Mouse (Mus musculus) heart, embryonic 13.5 days (tissue): Measurements from ENCODE around the gene Abcb8. TPM values are rescaled to one million over a fixed set of nuclear protein-coding genes. Genes with fewer than 3 reads are reported as not detected.

Experiments used
- polyA plus RNA-seq: library from polyadenylated mRNA; unstranded; fragments of >200 nt; fragmentation: Nextera tagmentation; extraction: Ambion mirVana; gene quantifications from 2 replicates; pipeline ENCODE4 v1.2.1, GENCODE M21; 2015

Gene Abcb8
- polyA plus RNA-seq, 1 experiment from 2014 or later, result 62.0 TPM

Other genes with a start within 250 kb of the Abcb8 start
- gene Nupl2, start 228.7 kb upstream of the Abcb8 start, polyA plus RNA-seq, result 11.7 and 12.7 TPM in 2 replicates
- 24.4 and 26.2 TPM in 2 replicates for gene Kcnh2, start 42.1 kb upstream of the Abcb8 start, polyA plus RNA-seq
- gene Nos3, start 28.9 kb upstream of the Abcb8 start, polyA plus RNA-seq, result 34.0 and 35.0 TPM in 2 replicates
- 0.87 and 1.4 TPM in 2 replicates for gene Atg9b, start 1.5 kb upstream of the Abcb8 start, polyA plus RNA-seq
- gene Asic3, start 19.7 kb downstream of the Abcb8 start, polyA plus RNA-seq, result 0.25 TPM in 1 of 2 replicates, not detected in the other
- gene Cdk5, start 29.9 kb downstream of the Abcb8 start, polyA plus RNA-seq, result 25.8 and 28.7 TPM in 2 replicates
- gene Slc4a2, start 30.2 kb downstream of the Abcb8 start, polyA plus RNA-seq, result 26.9 and 29.3 TPM in 2 replicates
- 163 and 164 TPM in 2 replicates for gene Fastk, start 51.6 kb downstream of the Abcb8 start, polyA plus RNA-seq
- gene Tmub1, start 54.2 kb downstream of the Abcb8 start, polyA plus RNA-seq, result 16.2 and 19.9 TPM in 2 replicates
- 14.4 and 16.5 TPM in 2 replicates for gene Agap3, start 58.5 kb downstream of the Abcb8 start, polyA plus RNA-seq
- gene Gbx1, start 133.5 kb downstream of the Abcb8 start, polyA plus RNA-seq, result 0.05 TPM in 1 of 2 replicates, not detected in the other
- 4.1 TPM in 2 replicates for gene Asb10, start 147.3 kb downstream of the Abcb8 start, polyA plus RNA-seq
- gene 4931409K22Rik, start 163.1 kb downstream of the Abcb8 start, polyA plus RNA-seq, result 0.08 and 0.11 TPM in 2 replicates
- 66.7 and 70.7 TPM in 2 replicates for gene Abcf2, start 183.8 kb downstream of the Abcb8 start, polyA plus RNA-seq
- 16.1 and 16.6 TPM in 2 replicates for gene Chpf2, start 193.1 kb downstream of the Abcb8 start, polyA plus RNA-seq
- 54.5 and 58.5 TPM in 2 replicates for gene Smarcd3, start 230.7 kb downstream of the Abcb8 start, polyA plus RNA-seq